Mouse (Mus musculus) liver, adult (tissue): ENCODE results near the gene Cbs.

Experiments
- GATA4 ChIP-seq: IDR thresholded peaks from 2 replicates; pipeline ENCODE4 v1.6.1; 2014; ENCODE audit warnings: mild to moderate bottlenecking, low read length; ENCODE audit not compliant: insufficient replicate concordance

The Cbs gene

GRCm38 (mm10) chr17:31657141-31657983, 20.3 kb upstream of the Cbs start:
- TF ChIP-seq GATA4 = no peak

- no peak for TF ChIP-seq GATA4
Measured at GRCm38 (mm10) chr17:31656682-31657081, 19.6 kb upstream of the Cbs start.

- TF ChIP-seq GATA4 = no peak
Measured at GRCm38 (mm10) chr17:31655366-31655765, 18.3 kb upstream of the Cbs start.

- TF ChIP-seq GATA4 = no peak
Measured at GRCm38 (mm10) chr17:31653277-31653676, 16.2 kb upstream of the Cbs start.

GRCm38 (mm10) chr17:31652152-31652551, 15.1 kb upstream of the Cbs start:
- TF ChIP-seq GATA4 = no peak

GRCm38 (mm10) chr17:31646199-31647002, 9.4 kb upstream of the Cbs start:
- no peak for TF ChIP-seq GATA4

- no peak for TF ChIP-seq GATA4
Measured at GRCm38 (mm10) chr17:31642913-31643312, 5.9 kb upstream of the Cbs start.

- no peak for TF ChIP-seq GATA4
Measured at GRCm38 (mm10) chr17:31642331-31642730, 5.3 kb upstream of the Cbs start.

GRCm38 (mm10) chr17:31639651-31640050, 2.6 kb upstream of the Cbs start:
- no peak for TF ChIP-seq GATA4

- no peak for TF ChIP-seq GATA4
Measured at GRCm38 (mm10) chr17:31637866-31638570, 980 bp upstream of the Cbs start.

- no peak for TF ChIP-seq GATA4
Measured at GRCm38 (mm10) chr17:31636277-31636941, 629 bp downstream of the Cbs start.

GRCm38 (mm10) chr17:31635781-31636180, 1.3 kb downstream of the Cbs start:
- TF ChIP-seq GATA4 = no peak

GRCm38 (mm10) chr17:31634896-31635295, 2.1 kb downstream of the Cbs start:
- no peak for TF ChIP-seq GATA4

- no peak for TF ChIP-seq GATA4
Measured at GRCm38 (mm10) chr17:31633007-31633406, 4.0 kb downstream of the Cbs start.
